Mouse (Mus musculus) spleen, adult 12 weeks (tissue): ENCODE results near the gene Ptk6.

Experiments used
- DNase-seq: peaks from one replicate; pipeline ENCODE4 v3.0.0; 2022; ENCODE audit warnings: low spot score

The Ptk6 gene

GRCm38 (mm10) chr2:181159771-181160170 lies 42.8 kb downstream of the Ptk6 start:
- DNase-seq: no peak

GRCm38 (mm10) chr2:181159091-181159514 lies 43.5 kb downstream of the Ptk6 start:
- no peak for DNase-seq

DNA sequence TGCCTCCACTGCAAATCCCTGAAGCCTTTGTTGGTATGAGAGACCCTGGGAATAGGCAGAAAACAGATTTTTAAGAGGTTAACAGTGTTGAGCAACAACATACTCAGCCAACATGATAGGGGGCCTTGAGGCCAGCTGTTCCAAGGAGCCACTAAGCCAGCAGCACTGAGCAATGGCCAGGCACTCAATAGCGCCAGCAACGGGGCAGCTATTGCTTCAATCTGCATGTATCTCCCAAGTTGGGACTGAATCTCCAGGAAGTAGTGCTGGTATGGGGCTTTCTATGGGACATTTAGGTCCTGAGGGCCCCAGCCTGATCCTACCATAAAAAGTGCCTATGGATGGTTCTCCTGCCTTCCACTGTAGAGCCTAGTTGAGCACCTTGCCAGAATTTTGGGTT lies 44.1 kb downstream of the Ptk6 start:
- DNase-seq: no peak

- no peak for DNase-seq
Measured at GRCm38 (mm10) chr2:181157716-181158302, 44.8 kb downstream of the Ptk6 start.

DNA sequence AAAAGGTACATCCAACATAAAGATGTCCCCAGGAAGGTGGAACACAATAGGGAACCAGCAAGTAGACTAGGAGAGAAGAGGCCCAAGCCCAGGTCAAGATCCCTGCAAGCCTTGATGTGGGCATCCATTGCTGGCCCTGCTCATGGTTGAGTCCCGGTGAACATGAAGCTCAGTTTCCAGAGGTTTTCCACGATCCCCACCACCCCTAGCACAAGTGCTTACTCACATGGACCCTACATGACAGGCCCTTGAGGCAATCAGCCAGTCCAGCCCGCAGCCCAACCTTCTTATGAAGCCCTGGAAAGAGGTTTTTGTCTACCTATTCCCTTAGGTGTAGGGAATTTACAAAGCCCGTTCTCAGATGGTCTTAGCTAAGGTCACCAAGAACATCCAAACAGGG lies 45.4 kb downstream of the Ptk6 start:
- DNase-seq: no peak

- DNase-seq: no peak
Measured at GRCm38 (mm10) chr2:181156248-181157121, 46.1 kb downstream of the Ptk6 start, which contains the start of gene Eef1a2. Gene Eef1a2 (minus strand): TSS chr2:181157014.

DNA sequence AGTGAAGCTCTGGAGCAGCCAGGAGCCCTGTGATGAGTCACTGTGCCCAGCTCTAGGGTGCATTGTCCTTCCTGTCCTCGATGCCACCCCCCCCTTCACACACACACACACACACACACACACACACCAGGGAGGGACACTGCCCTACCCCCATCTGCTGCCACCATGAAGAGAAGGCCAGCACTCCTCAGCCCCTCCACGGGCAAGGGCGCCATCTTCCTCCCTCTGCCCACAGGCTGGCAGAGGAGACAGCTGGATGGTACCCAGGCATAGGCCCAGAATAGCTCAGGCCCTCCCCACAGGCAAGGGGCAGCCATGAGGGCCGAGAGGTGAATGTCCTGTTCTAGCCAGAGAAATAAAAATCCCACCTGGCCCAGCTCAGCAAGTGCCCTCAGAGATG lies 46.8 kb downstream of the Ptk6 start:
- no peak for DNase-seq

DNA sequence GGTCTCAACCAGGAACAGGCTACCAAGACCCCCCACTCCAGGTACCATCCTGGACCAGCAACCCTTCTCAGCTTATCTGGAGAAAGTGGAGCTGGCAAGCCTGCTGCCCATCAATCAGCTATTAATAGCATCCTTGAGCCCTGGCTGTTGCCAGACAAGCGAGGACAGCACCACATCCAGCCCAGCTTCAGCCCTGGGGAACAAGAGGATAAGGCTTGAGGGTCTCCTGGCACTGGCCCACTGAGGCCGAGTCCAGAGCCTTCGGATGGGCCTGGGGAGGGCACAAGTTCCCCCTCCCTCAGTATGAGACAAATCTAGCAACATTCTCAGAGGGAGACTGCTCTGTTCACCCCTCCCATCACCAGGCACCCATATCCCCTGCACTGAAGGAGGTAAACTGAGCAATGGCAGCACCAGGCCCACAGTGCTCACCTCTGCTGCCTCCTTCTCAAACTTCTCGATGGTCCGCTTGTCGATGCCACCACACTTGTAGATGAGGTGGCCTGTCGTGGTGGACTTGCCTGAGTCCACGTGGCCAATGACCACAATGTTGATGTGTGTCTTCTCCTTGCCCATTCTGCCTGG lies 47.7 kb downstream of the Ptk6 start:
- no peak for DNase-seq

GRCm38 (mm10) chr2:181154361-181154760 lies 48.2 kb downstream of the Ptk6 start:
- no peak for DNase-seq

GRCm38 (mm10) chr2:181153837-181154236 lies 48.8 kb downstream of the Ptk6 start:
- DNase-seq: no peak

DNA sequence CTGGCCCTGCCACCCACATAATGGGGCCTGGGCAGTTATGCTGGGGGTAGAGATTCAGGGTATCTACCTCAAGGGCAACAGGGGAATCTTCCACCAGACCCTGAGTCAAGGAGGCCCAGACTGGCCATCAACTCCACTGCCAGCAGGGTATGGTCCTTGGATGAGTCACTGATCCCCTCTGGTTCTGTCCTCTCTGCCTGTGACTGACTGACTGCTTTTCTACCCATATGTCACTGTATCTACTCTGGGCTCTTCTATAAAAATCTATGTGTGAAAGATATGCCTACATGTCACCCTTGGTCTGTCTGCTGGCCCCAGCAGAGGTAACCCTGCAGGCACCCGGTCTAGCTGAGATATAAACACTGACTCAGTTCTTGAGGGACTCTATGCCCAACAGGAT lies 49.5 kb downstream of the Ptk6 start:
- no peak for DNase-seq

GRCm38 (mm10) chr2:181152701-181153100 lies 49.9 kb downstream of the Ptk6 start:
- DNase-seq: no peak

- no peak for DNase-seq
Measured at GRCm38 (mm10) chr2:181150281-181150680, 52.3 kb downstream of the Ptk6 start.

DNA sequence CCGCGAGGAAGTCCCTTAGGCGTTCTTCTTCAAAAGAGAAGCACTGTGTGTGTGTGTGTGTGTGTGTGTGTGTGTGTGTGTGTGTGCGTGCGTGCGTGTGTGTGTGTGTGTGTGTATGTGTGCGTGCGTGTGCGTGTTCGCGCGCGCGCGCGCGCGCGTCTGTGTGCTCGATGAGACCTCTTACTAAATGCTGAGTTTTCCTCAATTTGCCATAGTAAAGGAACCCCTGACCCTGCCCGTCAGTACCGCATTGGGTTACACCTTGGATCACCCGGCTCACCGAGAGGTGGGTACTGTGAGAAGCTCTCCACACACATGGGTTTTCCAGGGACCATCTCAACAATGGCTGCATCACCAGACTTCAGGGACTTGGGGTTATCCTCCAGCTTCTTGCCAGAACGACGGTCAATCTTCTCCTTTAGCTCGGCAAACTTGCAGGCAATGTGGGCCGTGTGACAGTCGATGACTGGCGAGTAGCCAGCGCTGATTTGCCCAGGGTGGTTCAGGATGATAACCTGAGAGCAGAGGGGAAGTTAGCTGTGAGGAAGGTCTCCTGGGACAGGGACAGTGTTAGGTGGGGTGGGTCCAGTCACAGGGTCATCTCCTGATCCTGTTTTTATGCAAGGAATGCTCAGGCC lies 54.2 kb downstream of the Ptk6 start:
- no peak for DNase-seq

DNA sequence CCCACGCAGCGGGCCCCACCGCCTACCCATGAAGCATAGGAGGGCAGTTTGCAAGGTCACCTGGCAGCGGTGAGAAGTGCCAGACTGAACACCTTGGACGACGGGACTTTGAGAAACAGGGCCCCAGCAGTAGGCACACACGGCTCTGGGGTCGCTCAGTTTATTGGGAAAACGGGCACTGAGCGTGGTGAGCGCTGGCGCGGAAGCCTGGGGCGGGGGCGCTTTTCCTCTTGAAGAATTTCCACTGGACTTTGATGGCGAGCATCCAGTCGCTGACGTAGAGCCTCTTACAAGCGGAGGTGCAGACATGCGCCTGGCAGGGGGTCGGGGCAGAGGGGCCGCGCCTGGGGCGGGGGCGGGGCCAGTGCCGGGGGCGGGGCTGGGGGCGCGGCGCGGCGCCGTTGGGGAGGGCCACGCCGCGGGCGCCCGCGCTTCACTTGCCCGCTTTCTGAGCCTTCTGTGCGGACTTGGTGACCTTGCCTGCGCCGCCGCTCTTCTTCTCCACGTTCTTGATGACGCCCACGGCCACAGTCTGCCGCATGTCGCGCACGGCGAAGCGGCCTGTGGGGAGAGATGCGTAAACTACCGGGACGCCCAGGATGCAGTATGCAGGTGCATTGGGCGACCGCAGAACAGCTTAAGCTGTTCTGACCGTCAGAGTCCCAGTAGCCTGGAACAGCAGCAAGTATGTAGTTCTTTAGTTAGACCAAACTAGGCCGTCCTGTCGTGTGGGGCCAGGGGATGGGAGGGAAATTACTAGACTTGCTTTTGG lies 54.9 kb downstream of the Ptk6 start:
- no peak for DNase-seq

GRCm38 (mm10) chr2:181146976-181147545 lies 55.5 kb downstream of the Ptk6 start:
- no peak for DNase-seq

GRCm38 (mm10) chr2:181144675-181145074 lies 57.9 kb downstream of the Ptk6 start:
- DNase-seq: no peak
